Mouse (Mus musculus): ENCODE results near the gene Metap1d.

- TF ChIP-seq POLR2A (IDR thresholded peaks at IDR 0.05; ENCODE audit: insufficient read depth, low read depth, low read length) (no peak), CTCF (IDR thresholded peaks at IDR 0.05; ENCODE audit: insufficient read depth, low read depth, low read length) (no peak)
Measured at GRCm38 (mm10) chr2:71517466-71518099, 64.5 kb downstream of the Metap1d start.

Measured in olfactory bulb, adult 2 months (tissue).